Mouse (Mus musculus) adrenal gland, adult 18-20 months (tissue): ENCODE data around the gene Trim41. TPM values are rescaled to one million over a fixed set of nuclear protein-coding genes. Genes with fewer than 3 reads are reported as not detected.

Experiments used
- total RNA-seq, 2 experiments: library from RNA; stranded (reverse); gene quantifications; 1 replicate in 1 of 2; 2 replicates in 1 of 2; pipeline ENCODE4 v1.2.3; 2021

The Trim41 gene
- total RNA-seq, 2 experiments from 2014 or later: 45.9 to 48.9 TPM

Other genes starting within 250 kb of the Trim41 start
- 100 to 1,000 TPM; 582 to 604 TPM for gene Rack1, start 17.0 kb downstream of the Trim41 start, total RNA-seq
- 1 to 10 TPM; 3.6 to 9.8 TPM for gene Trim7, start 8.8 kb upstream of the Trim41 start, total RNA-seq
- 1 to 10 TPM in 1 of 2 experiments, under 1 TPM in 1; 0.76 to 3.1 TPM for gene Gm12184, start 9.3 kb upstream of the Trim41 start, total RNA-seq
- 10 to 100 TPM; 16.6 to 27.6 TPM for gene Irgm1, start 54.3 kb upstream of the Trim41 start, total RNA-seq
- 1 to 10 TPM; 1.9 to 4.4 TPM for gene Gm5431, start 84.9 kb upstream of the Trim41 start, total RNA-seq
- gene Psme2b, start 128.8 kb upstream of the Trim41 start, total RNA-seq: 1 to 10 TPM; 3.6 to 7.7 TPM
- under 1 TPM in 1 of 2 experiments, not detected in 1; 0.16 TPM for gene Olfr56, start 161.5 kb upstream of the Trim41 start, total RNA-seq
- gene 9930111J21Rik1, start 162.0 kb upstream of the Trim41 start, total RNA-seq: 1 to 10 TPM; 2.2 to 3.1 TPM
- gene Gm12185, start 174.9 kb upstream of the Trim41 start, total RNA-seq: 1 to 10 TPM; 3.5 to 6.5 TPM
- gene Tgtp1, start 176.8 kb upstream of the Trim41 start, total RNA-seq: 10 to 100 TPM in 1 of 2 experiments, 1 to 10 TPM in 1; 3.1 to 17.3 TPM
- gene 9930111J21Rik2, start 233.9 kb upstream of the Trim41 start, total RNA-seq: 1 to 10 TPM; 3.2 to 6.1 TPM
- 10 to 100 TPM in 1 of 2 experiments, 1 to 10 TPM in 1; 4.3 to 18.2 TPM for gene Tgtp2, start 246.9 kb upstream of the Trim41 start, total RNA-seq